Mouse (Mus musculus): Measurements from ENCODE around the gene Btbd11.

GRCm38 (mm10) chr10:85673512-85673921 lies 286.9 kb downstream of the Btbd11 start:
- TF ChIP-seq CTCF (IDR thresholded peaks at IDR 0.05; ENCODE audit: extremely low read depth, insufficient read depth, insufficient read length, insufficient replicate concordance) = no peak
- no peak for TF ChIP-seq POLR2A (IDR thresholded peaks at IDR 0.05; ENCODE audit: low read depth, low read length)

All from spleen, adult 2 months (tissue).